Mouse (Mus musculus) kidney, postnatal 0 days (tissue): ENCODE data around the gene Tcf25. TPM values are rescaled to one million over a fixed set of nuclear protein-coding genes. Genes with fewer than 3 reads are reported as not detected.
A peak's percentile ranks its signal among the peaks of the same experiment; 100 is the strongest.

Source experiments
- ATAC-seq: fragments of 200-750 bp; cut with Nextera tagmentation; replicated peaks from 2 replicates; pipeline ENCODE4 v1.8.0; 2017; ENCODE audit warnings: low read depth, moderate number of reproducible peaks, moderate TSS enrichment, moderate library complexity; ENCODE audit not compliant: low FRiP score
- DNase-seq: peaks from one replicate; pipeline ENCODE4 v3.0.0-alpha.2; 2016; ENCODE audit warnings: low spot score
- H3K27ac ChIP-seq: fragments of 300-500 bp; sonication (generic); 2 replicates; pipeline ENCODE4 v1.5.1; 2014; ENCODE audit warnings: mild to moderate bottlenecking
- H3K27me3 ChIP-seq: fragments of 300-500 bp; sonication (generic); 2 replicates; pipeline ENCODE4 v1.6.1; 2014; ENCODE audit warnings: low read length, mixed read lengths; ENCODE audit not compliant: insufficient read depth
- H3K36me3 ChIP-seq: fragments of 300-500 bp; sonication (generic); 2 replicates; pipeline ENCODE4 v1.6.1; 2014; ENCODE audit warnings: low read length, mixed read lengths; ENCODE audit not compliant: insufficient read depth
- H3K4me1 ChIP-seq: fragments of 300-500 bp; sonication (generic); replicated peaks from 2 replicates; pipeline ENCODE4 v1.6.1; 2014; ENCODE audit warnings: antibody characterized with exemption, low read length, mixed read lengths; ENCODE audit not compliant: insufficient read depth
- H3K4me2 ChIP-seq: fragments of 300-500 bp; sonication (generic); 2 replicates; pipeline ENCODE4 v1.6.1; 2014; ENCODE audit warnings: mild to moderate bottlenecking, low read length, moderate library complexity, mixed read lengths
- H3K4me3 ChIP-seq: fragments of 300-500 bp; sonication (generic); replicated peaks from 2 replicates; pipeline ENCODE4 v1.5.1; 2014; ENCODE audit warnings: low read depth, low read length
- H3K9ac ChIP-seq: fragments of 300-500 bp; sonication (generic); 2 replicates; pipeline ENCODE4 v1.6.1; 2014; ENCODE audit warnings: low read depth, low read length
- H3K9me3 ChIP-seq: fragments of 300-500 bp; sonication (generic); replicated peaks from 2 replicates; pipeline ENCODE4 v1.6.1; 2016; ENCODE audit warnings: low read length, inconsistent platforms, mixed read lengths
- CTCF ChIP-seq: IDR thresholded peaks from 2 replicates; pipeline ENCODE4 v1.5.1; 2016; ENCODE audit warnings: antibody characterized with exemption, low read depth, mild to moderate bottlenecking, moderate library complexity
- WGBS: fragments of 180-500 bp; shearing (Covaris S2); extraction: QIAGEN DNeasy Blood & Tissue Kit; methylation state at CpG from one replicate; pipeline ENCODE4 v1.1.7; 2014; 5-methylcytosine and 5-hydroxymethylcytosine counted together
- polyA plus RNA-seq: library from polyadenylated mRNA; unstranded; fragments of >200 nt; fragmentation: Nextera tagmentation; extraction: Ambion mirVana; gene quantifications from 2 replicates; pipeline ENCODE4 v1.2.1, GENCODE M21; 2015

Tcf25 gene
- polyA plus RNA-seq, 1 experiment from 2014 or later: 170 TPM

- peaks cover 7% of the 10 kb centered on the region; the same call in 1 of the 2 replicates for H3K4me1 ChIP-seq
- H3K4me2 ChIP-seq: no peak overlapping the region
- no peak for DNase-seq
- 94% methylated on average over 4 of the region's 4 CpGs for WGBS
- H3K4me3 ChIP-seq: no peak overlapping the region
- no peaks in the 10 kb centered on the region for H3K36me3 ChIP-seq
- no peak overlapping the region for H3K27ac ChIP-seq
- no peaks in the 10 kb centered on the region for H3K27me3 ChIP-seq
- no peaks in the 10 kb centered on the region for H3K9me3 ChIP-seq
- H3K9ac ChIP-seq: no peak overlapping the region
- peak; percentile 30; the same call in 1 of the 2 replicates for TF ChIP-seq CTCF
- no peak for ATAC-seq
Measured at GRCm38 (mm10) chr8:123340071-123340470, 33.5 kb upstream of the Tcf25 start.

- peaks cover 7% of the 10 kb centered on the region; the same call in 1 of the 2 replicates for H3K4me1 ChIP-seq
- H3K9me3 ChIP-seq: no peaks in the 10 kb centered on the region
- no peaks in the 10 kb centered on the region for H3K36me3 ChIP-seq
- WGBS: 66% methylated on average over 27 of the region's 27 CpGs
- H3K4me3 ChIP-seq: no peak overlapping the region
- ATAC-seq (no peak), DNase-seq (no peak)
- H3K9ac ChIP-seq: no peak overlapping the region
- H3K27ac ChIP-seq: no peak overlapping the region
- H3K4me2 ChIP-seq: no peak overlapping the region
- H3K27me3 ChIP-seq: no peaks in the 10 kb centered on the region
- no peak for TF ChIP-seq CTCF
Measured at GRCm38 (mm10) chr8:123341040-123342015, 32.2 kb upstream of the Tcf25 start.

DNA sequence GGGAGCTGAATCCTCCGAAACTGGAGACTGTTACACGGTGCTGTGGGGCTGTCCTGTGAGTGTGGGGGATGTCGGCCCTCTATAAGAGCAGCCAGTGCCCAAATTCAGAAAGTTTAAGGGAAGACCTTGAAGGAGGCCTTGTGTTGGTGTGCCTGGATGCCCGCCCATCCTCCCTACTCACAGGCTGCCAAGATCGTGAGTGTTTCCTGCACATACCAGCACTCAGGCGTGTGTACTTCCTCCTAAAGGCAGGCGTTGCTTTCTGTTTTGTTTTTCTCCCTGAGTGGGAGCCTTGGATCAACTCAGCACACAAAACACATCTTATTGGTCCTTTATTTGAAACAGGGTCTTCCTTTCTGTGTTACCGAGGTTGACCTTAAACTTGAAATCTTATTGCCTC, 31.3 kb upstream of the Tcf25 start:
- no peak for TF ChIP-seq CTCF
- no peak overlapping the region for H3K4me3 ChIP-seq
- no peaks in the 10 kb centered on the region for H3K9me3 ChIP-seq
- 60% methylated on average over 8 of the region's 8 CpGs for WGBS
- no peaks in the 10 kb centered on the region for H3K36me3 ChIP-seq
- H3K27me3 ChIP-seq: no peaks in the 10 kb centered on the region
- H3K9ac ChIP-seq: no peak overlapping the region
- ATAC-seq: no peak
- H3K27ac ChIP-seq: peak overlapping the region; percentile 42; the same call in 1 of the 2 replicates
- peaks cover 9% of the 10 kb centered on the region for H3K4me1 ChIP-seq
- no peak for DNase-seq
- H3K4me2 ChIP-seq: no peak overlapping the region

DNA sequence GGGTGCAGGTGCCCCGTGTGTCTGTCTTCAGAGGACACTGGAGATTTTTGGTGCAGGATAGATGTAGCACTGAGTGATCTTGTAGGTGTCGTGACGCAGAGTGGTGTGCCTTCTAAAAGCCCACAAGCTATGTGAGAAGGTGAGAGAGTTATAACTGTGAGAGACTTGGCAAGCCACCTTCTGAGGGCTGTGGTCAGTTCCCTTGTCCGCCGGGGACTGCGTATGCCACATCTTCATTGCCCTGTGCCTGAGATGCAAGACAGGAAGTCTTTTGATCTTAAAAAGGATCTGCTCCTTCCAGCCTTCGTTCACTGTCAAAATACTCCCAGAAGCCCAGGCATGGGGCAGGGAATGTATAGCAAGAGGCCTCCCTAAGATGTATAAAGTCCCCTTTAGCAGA, 30.6 kb upstream of the Tcf25 start:
- Histone ChIP-seq H3K36me3 (no peaks in the 10 kb centered on the region), H3K4me2 (no peak overlapping the region), H3K27me3 (no peaks in the 10 kb centered on the region), H3K27ac (peak overlapping the region; percentile 42; the same call in 1 of the 2 replicates), H3K9ac (no peak overlapping the region), H3K4me1 (peaks cover 16% of the 10 kb centered on the region), H3K4me3 (no peak overlapping the region), H3K9me3 (no peaks in the 10 kb centered on the region)
- WGBS: 55% methylated on average over 7 of the region's 7 CpGs
- ATAC-seq: no peak
- DNase-seq: no peak
- no peak for TF ChIP-seq CTCF

- Histone ChIP-seq H3K36me3 (no peaks in the 10 kb centered on the region), H3K27me3 (no peaks in the 10 kb centered on the region), H3K27ac (peak overlapping the region; percentile 40; the same call in 1 of the 2 replicates), H3K4me2 (no peak overlapping the region), H3K9ac (no peak overlapping the region), H3K9me3 (no peaks in the 10 kb centered on the region), H3K4me3 (no peak overlapping the region), H3K4me1 (peaks cover 18% of the 10 kb centered on the region)
- no peak for TF ChIP-seq CTCF
- no peak for ATAC-seq
- no peak for DNase-seq
- WGBS: 46% methylated on average over 12 of the region's 12 CpGs
Measured at GRCm38 (mm10) chr8:123343422-123343821, 30.1 kb upstream of the Tcf25 start.

GRCm38 (mm10) chr8:123345135-123345534, 28.4 kb upstream of the Tcf25 start:
- Histone ChIP-seq H3K27ac (no peak overlapping the region), H3K9me3 (no peaks in the 10 kb centered on the region), H3K27me3 (no peaks in the 10 kb centered on the region), H3K9ac (no peak overlapping the region), H3K4me2 (no peak overlapping the region), H3K36me3 (no peaks in the 10 kb centered on the region), H3K4me3 (no peak overlapping the region), H3K4me1 (peaks cover 28% of the 10 kb centered on the region)
- DNase-seq: peak; percentile 53
- no peak for ATAC-seq
- TF ChIP-seq CTCF: no peak
- WGBS: 57% methylated on average over 8 of the region's 8 CpGs
